Mouse (Mus musculus): ENCODE measurements around the gene Krt80.

DNA sequence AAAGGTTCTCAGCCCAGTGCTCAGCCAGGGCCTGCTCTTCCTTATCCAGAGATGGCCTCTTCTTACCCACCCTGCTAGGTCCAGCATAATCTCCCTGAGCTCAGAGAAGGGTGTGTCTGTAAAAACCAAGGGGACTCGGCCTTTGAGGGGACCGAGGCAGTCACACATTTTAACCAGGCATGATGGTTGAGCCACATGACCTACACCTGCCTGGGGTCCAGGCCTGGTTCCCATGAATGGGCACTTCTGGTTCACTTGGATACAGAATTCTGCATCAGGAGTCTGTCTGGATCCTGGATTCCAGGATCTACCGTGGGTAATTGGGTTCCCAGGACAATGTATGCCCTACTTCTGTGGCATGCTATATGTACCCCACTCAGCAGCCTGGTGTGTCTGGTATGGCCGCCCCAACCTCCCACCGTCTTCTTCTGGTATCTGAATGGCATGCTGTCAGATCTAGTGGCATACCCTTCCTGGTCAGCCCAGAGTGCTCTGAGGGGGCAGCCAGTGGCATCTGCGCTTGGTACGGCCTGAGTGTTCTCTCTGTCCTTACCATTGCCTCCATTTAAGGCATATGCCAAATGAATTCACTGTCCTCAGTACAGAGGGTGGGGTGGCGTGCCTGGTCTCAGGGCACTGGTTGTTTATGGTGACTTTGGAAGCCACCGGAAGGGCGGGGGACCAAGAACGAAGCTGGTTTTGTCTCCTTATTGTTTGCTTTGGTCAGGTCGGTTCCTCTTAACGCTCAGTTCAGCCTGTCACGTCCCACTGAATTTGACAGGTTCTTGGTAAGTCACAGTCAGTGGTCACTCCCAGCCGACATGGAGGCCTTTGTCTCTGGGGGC, 1.4 kb upstream of the Krt80 start:
- TF ChIP-seq GATA1 (IDR thresholded peaks at IDR 0.05; ENCODE audit: borderline replicate concordance, low read length) (no peak), FLI1 (IDR thresholded peaks at IDR 0.05; ENCODE audit: low read length) (no peak)

Data from megakaryocyte, embryonic 14.5 days (primary cell).